Mouse (Mus musculus) c-Kit-positive CD71-positive TER-119-negative erythroid progenitor cells, embryonic 14.5 days (primary cell): ENCODE results near the gene Tsc22d1.

Experiments used
- DNase-seq: peaks from one replicate; pipeline ENCODE4 v3.0.0-alpha.2; 2013; ENCODE audit warnings: low read depth

Tsc22d1 gene

GRCm38 (mm10) chr14:76414862-76415780 is at the start of gene Tsc22d1:
Gene Tsc22d1 (plus strand): TSS chr14:76414961.
- no peak for DNase-seq

GRCm38 (mm10) chr14:76373638-76374037 is 41.1 kb upstream of the Tsc22d1 start:
- no peak for DNase-seq

- no peak for DNase-seq
Observed at GRCm38 (mm10) chr14:76374601-76375000, 40.2 kb upstream of the Tsc22d1 start.

GRCm38 (mm10) chr14:76376561-76376960 is 38.2 kb upstream of the Tsc22d1 start:
- no peak for DNase-seq

GRCm38 (mm10) chr14:76379411-76379810 is 35.4 kb upstream of the Tsc22d1 start:
- DNase-seq, result no peak

- no peak for DNase-seq
Observed at GRCm38 (mm10) chr14:76388025-76388424, 26.7 kb upstream of the Tsc22d1 start.

- DNase-seq, result no peak
Observed at GRCm38 (mm10) chr14:76398251-76398650, 16.5 kb upstream of the Tsc22d1 start.

- no peak for DNase-seq
Observed at GRCm38 (mm10) chr14:76402574-76402973, 12.2 kb upstream of the Tsc22d1 start.

GRCm38 (mm10) chr14:76409111-76409510 is 5.7 kb upstream of the Tsc22d1 start:
- no peak for DNase-seq

- DNase-seq, result no peak
Observed at GRCm38 (mm10) chr14:76413773-76414121, 1.0 kb upstream of the Tsc22d1 start.

- DNase-seq, result peak; percentile 54
Observed at GRCm38 (mm10) chr14:76414122-76414861, 469 bp upstream of the Tsc22d1 start.

- no peak for DNase-seq
Observed at GRCm38 (mm10) chr14:76415781-76416301, 1.1 kb downstream of the Tsc22d1 start.

- DNase-seq, result no peak
Observed at GRCm38 (mm10) chr14:76416366-76417040, 1.7 kb downstream of the Tsc22d1 start.

GRCm38 (mm10) chr14:76417346-76417745 is 2.6 kb downstream of the Tsc22d1 start:
- no peak for DNase-seq

- DNase-seq, result no peak
Observed at GRCm38 (mm10) chr14:76420726-76421125, 6.0 kb downstream of the Tsc22d1 start.

- no peak for DNase-seq
Observed at GRCm38 (mm10) chr14:76421162-76421561, 6.4 kb downstream of the Tsc22d1 start.

GRCm38 (mm10) chr14:76425422-76425821 is 10.7 kb downstream of the Tsc22d1 start:
- no peak for DNase-seq

- no peak for DNase-seq
Observed at GRCm38 (mm10) chr14:76425986-76426530, 11.3 kb downstream of the Tsc22d1 start.

GRCm38 (mm10) chr14:76428855-76429254 is 14.1 kb downstream of the Tsc22d1 start:
- no peak for DNase-seq

- no peak for DNase-seq
Observed at GRCm38 (mm10) chr14:76431918-76432317, 17.2 kb downstream of the Tsc22d1 start.

GRCm38 (mm10) chr14:76432369-76432768 is 17.6 kb downstream of the Tsc22d1 start:
- no peak for DNase-seq

- no peak for DNase-seq
Observed at GRCm38 (mm10) chr14:76432816-76433215, 18.1 kb downstream of the Tsc22d1 start.
